Mouse (Mus musculus): Measurements from ENCODE around the gene Lgi1.
A peak's percentile ranks its signal among the peaks of the same experiment; 100 is the strongest.

The Lgi1 gene

DNA sequence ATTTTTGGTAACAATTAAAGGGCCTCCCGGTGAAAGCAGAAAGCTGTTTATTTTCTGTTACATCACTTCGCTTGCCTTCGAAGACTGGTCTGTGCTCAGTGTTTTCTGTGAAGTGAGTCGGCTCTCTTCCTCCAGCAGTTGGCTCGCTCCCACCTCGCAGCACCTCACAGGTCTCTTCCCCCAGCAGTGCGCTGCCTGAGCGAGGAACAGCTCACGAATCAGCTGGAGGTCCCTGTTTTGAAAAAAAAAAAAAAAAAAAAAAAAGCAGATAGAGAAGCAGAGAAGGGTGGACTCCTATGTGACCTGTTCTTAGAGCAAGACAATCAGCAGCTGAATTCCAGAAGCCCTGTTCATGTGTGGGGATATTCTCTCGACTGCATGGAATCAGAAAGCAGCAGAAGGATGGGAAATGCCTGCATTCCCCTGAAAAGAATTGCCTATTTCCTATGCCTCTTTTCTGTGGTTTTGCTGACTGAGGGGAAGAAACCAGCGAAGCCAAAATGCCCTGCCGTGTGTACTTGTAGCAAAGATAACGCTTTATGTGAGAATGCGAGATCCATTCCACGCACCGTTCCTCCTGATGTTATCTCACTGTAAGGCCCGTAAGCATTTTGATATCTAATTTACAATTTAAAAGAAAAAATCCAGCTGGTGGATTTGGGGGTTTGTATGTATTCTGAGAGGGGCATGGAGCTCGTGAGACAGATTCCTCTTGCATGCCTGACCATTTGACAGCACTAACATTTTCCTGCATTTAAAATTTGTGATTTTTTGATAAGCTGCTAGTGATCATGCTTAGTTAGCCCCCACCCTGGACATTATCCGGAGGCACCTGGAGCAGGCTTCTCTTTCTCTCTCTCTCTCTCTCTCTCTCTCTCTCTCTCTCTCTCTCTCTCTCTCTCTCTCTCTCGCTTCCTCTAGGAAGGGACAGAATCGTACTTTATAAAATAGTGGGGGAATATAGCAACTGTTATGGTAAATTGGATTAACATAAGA is at the start of gene Lgi1:
Lgi1 (plus strand) TSS at position 32 of the 996 bp plus-strand sequence.
- peak; percentile 76 for DNase-seq

DNA sequence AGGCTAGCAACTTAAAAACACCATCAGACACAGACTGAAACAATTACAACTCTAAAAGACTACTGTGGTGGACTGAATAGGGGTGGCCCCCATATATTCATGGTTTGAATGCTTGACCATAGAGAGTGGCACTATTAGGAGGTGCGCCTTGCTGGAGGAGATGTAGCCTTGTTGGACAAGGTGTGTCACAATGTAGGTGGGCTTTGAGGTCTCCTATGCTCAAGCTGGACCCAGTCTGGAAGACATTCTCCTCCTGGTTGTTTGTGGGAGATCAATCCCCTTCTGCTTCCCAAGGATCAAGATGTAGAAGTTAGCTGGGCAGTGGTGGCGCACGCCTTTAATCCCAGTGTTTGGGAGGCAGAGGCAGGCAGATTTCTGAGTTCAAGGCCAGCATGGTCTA is 46.6 kb upstream of the Lgi1 start:
- no peak for DNase-seq

DNA sequence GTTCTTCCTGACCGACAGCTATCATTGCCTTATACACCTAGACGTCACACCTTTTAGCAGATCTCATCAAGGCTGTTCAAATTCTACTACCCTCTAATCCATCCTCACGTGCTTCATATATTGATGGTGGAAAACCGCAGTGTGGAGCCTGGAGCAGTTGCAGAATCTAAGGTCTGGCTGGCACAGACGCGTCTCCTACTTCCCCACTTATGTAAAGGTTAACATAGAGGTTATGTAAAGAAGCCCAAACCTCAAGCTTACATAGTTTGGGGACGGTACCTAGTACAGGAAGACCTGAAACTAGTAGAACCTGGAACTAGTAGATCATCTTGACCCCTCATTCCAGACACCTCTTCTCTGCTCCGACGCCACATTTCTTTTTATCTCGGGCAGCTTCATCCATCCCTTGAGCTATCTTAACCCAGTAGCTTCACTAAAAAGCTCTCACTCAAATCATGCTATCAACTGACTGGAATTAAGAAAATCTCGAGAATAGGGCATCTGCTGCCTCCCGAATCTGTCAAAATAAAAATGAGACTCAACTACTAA is 40.9 kb upstream of the Lgi1 start:
- DNase-seq: no peak

DNA sequence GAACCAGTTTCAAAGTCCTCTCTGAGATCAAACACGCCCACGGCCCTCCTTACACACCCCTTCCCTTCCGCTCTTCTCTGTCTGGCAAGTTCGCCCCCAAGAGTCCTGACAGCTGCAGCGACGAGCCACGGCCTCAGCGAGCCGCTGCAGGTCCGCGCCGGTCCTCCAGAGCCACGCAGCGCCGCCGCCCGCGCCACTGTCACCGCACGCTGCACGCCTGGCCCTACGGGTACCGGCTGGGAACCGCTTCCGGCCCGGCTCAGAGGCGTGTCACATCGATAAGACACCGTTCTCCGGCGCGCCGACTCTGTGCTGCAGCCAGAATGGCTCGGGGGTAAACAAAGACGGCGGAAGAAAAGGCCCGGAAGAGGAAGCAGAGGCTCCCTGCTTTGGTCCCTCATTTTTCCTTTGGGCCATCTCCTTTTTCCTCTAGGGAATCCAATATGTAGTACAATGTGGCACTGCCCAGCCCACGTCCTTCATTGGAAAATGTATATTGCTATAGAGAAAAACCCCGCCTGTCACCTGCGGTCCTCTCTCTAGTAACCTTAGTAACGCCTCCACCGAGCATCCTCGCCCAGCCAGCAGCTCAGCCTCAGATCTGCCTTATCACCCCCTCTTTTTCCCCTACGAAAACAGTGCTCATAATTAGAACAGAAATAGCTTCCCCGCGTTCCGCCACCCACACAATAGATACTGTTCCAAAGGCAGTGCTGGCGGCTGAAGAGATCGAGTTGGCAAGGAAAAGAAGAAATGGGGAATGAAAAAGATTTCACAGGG is 40.2 kb upstream of the Lgi1 start, which contains the start of gene Fra10ac1:
Fra10ac1 (minus strand) TSS at position 252 of the 780 bp plus-strand sequence.
- DNase-seq: peak; percentile 96

DNA sequence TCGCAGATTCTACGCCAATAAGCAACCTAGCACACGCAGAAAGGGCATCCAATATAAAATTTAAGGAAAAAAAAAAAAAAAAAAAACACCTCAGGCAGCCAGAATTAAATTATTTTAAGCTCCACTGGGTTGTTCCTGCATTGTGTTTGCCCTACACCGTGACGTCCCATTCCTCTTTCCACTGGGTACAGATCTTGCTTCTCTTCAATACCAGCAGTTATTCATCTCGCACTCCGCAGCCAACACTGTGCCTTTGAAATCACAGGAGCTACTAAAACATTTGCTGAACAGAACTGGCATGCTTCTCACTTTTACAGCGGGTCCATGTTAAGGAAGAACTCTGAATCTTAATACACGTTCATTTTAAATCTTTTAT is 39.7 kb upstream of the Lgi1 start:
- DNase-seq: peak; percentile 64

DNA sequence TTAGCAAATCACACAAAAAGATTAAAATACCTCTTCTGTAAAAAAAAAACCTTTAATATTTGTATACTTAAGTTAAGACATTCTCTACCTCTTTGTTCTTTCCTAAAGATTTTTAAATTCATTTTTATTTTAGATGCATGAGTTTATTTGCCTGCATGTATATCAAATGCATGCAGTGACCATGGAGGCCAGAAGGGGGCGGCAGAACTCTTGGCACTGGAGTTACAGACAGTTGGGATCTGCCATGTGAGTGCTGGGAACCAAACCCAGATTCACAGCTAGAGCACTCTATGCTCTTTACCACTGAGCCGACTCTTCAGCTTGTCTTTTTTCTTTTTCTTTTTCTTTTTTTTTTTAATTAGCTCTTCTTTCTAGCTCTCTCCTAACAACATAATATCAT is 35.6 kb upstream of the Lgi1 start:
- no peak for DNase-seq

DNA sequence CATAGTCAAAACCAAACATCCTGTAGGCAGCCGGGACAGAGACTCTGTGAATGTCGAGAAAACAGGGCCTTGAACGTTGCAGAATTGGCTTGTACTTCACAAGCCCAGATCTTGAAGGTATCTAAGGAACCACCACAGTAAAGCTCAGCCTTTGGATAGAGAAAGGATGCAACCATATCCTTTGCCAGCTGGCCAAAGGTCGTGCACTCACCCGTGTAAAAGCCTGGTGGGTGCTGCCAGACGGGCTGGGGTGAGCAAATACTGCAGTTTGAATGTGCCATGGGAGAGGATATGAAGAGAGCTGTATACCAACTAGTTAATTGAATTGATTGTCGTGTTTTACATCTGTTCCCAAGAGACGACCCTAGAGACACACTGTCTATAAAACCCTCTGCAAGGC is 32.2 kb upstream of the Lgi1 start:
- no peak for DNase-seq

DNA sequence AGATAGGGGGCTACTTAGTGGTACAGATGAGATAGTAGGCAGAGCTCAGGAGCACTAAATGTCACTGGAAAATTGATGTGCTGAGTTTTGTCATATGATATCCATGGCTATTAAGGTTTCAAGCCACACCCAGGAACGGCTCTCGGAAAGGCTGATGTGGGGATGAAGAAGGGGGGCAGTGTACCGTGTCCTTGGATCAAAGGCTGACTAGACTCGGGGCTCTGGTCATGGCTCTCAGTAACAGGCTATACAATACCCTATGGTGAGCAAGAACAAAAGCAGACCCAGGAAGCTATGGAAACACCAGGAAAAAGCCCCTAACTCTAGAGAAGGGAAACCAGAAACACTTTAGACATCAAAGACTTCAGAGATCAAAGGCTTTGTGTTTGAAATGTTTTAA is 31.8 kb upstream of the Lgi1 start:
- no peak for DNase-seq

DNA sequence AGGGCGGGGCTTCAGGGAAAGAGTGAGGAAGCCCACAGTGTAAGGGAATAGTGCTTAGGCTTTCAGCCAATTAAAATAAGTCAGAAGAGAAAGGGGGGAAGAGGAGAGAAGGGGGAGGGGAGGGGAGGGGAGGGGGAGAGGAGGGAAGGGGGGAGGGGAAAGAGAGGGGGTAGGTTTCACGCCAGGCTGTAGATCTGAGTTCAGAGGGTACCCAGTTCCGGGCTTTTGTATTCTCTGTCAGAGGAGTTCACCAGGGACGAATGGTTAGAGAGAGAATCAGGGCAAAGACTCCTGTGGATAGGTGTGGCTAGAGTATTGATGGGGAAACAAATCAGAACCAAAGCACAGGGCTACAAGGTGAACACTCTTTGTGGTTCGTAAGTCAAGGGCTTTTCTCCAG is 27.8 kb upstream of the Lgi1 start:
- no peak for DNase-seq

DNA sequence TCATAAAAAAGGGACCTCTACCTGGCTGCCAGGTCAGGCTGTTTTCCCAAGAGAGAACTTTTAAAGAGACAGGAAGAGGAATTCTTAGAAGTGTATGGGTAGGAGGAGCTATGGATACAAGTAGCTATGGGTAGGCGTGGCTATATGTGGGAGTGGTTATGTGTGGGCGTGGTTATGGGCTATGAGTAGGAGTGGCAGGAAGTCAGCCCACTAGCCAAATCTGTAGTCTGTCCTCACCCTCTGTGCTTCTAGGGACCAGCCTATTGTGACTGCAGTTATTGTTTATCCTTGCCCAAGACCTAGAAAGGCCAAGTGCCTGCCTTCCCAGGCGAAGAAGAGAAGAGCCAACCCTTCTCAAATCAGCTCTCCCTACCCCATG is 26.5 kb upstream of the Lgi1 start:
- DNase-seq: no peak

DNA sequence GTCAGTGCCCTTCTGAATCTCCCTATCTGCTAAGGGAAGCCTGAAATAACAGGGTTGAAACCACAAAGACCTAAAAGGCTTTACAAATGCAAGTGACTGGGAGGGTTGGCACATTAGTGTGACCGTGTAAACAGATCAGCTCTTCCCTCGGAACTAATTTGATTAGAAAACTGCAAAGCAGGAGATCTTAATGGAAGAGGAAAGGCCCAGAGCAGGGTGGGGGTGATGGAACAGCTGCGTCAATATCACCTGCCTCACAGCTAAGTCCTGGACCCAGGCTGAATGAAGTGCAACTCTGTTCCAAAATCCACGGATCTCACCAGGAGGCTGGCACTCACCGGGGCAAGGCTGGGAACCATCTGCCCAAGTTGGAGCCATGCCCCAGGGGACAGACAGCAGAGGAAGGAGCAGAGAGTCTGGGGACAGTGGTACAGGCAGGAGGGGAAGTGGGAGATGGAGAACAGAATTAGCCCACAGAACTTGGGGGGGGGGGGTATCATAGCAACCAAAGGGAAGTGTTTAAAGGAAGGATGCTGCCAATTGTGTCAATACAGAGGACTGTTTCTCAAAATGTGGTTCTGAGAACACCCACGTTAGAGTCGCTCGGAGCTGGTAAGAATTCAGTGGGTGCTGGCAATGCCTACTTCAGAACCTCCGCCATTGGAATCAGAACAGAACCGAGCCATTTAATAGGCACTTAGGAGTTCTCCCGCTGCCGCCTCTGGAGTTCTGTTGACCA is 26.0 kb upstream of the Lgi1 start:
- peak; percentile 85 for DNase-seq

DNA sequence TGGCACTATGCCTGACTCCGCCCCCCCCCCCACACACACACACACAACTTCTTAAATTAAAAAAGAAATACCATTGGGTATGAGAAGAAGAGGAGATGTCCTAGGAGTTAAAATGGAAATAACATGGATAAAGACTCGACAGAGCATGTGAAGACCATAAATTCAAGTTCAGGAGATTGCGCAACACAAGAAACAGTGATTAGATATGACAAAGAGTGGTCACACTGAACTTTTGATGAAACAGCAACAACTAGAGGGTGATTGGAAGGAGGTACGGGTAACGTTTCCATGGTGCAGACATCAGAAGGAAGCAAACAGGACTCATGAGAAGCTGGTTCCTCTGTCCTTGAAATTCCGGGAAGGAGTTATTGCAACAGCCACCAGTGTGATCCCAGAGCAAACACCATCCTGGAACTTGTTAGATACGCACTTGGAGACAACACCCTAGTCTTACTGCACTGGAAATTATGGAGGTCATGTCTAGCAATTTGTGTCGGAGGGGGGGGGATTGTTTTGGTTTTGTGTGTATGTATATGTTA is 22.0 kb upstream of the Lgi1 start:
- DNase-seq: no peak

DNA sequence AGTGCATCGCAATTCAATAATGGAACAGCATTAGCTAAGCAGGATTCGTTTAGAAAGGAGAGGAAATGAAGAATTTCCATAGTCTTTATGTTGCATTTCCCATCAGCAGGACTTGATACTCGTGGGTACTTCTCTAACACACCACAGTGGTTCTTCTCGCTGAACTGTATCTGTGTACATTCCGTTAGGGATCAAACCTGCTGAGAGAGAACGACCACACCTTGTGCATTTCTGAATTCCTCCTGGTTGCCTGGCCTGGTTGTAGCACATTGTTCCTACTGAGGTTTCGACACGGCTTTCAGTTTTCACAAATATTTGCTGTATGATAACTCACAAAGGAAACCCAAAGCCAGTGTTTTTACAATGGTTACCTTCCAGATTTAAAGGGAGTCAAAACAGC is 19.6 kb upstream of the Lgi1 start:
- DNase-seq: no peak

DNA sequence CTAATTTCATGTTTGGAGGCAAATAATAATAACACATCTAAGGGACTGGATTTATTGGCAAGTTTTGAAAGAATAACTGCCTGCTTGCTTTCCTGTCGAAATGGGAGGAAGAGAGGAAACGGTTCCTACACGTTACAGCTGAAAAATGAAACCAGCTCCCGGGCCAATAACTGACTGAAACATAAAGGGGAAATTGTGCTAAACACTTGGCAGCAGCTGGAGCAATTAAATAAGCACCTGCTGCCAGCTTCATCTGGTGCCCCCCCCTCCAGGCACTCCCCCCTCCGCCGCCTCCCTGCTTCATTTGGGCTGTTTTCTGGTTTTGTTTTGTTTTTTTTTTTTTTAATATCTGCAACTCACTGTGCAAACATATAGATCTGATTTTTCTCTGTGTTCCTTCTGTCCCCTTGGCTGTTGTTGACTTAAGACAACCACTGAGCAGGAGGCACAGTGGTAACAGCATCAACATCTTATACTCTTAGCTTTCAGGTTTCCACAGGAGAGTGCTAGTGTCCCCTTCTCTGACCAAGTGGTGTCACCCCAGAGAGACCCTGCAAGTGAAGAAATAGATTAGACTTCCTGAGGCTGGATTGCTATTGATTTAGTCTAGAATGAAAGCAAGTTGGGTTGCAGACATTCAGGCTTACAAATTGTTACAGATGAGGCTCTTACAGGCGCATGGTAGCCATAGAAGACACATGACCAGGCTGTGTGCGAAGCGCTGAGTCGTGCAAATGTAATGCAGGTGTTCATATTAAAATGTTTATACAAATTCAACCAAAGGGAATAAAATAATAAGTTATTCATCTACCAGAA is 18.8 kb upstream of the Lgi1 start:
- no peak for DNase-seq

DNA sequence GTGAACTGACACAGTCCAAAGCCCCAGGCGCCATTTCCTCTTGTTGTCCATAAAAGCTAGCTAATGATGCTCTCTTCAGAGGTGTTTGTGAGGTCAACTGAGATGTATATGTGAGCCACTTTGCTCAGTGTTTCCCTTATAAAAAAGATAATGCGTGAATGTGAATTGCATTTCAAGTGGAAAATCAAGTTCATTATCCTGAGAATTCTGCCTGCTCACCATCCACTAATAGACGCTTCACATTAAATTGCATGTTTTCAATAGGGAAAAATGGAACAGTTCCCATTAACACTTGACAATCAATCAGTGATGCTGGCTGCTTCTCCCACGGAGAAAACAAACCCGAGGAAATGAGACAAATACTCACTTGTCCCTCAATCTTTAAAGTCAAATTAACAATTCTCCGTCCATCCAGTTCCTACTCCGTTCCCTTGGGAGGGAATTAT is 18.1 kb upstream of the Lgi1 start:
- DNase-seq: no peak

DNA sequence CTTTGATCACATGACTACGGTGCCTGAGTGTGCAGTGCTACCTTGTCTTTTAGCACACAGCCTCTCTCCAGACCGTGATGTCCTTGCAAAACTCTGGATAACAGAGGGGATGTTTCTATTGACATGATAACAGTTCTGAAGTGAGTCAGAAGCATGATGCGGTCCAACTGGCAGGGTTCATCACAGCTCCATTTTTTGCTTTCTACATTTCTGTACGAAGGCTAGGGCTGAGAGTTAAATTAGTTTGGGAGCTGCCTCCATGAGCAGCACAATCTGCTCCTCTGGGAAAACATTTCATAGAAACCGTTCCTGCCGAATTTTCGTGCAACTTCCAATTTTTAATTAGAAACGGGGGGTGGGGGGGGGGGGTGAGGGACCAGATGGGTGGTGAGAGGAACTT is 14.7 kb upstream of the Lgi1 start:
- no peak for DNase-seq

DNA sequence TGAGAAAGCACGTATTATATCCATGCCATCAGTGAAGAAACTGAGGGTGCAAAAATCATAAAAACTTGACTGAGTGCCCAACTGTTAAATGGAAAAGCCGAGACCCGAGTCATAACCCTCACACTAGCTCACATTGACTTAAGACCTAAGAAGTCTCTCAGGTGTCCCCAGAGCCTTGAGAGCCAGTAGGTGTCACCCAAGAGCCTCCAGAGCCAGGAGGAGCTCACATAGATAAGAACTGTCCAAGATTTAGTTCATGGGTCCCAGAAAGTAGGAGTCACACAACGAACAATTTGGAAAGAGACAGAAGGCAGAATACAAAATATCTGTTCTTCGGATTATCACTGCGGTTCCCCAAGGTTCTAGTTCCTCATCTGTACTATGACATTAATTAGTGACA is 10.5 kb upstream of the Lgi1 start:
- DNase-seq: peak; percentile 63

DNA sequence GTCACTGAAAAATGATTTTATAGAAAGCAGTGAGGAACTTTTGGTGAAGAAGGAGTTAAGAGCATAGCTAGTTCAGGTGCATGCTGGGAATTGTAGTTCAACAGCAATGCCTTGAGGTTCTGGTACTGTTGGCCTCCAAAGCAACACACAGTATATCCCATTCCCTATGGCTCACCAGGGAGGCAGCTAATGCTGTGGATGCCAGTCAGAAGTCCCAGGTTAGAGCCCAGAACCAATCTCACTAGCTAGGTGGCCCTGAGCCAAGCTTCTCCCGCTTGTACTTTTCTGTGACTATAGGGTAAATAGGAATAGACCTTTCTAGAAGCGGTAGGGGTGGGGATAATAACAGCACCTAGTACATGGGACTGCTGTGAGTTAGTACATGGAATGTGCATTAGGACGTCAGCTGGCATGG is 5.7 kb upstream of the Lgi1 start:
- peak; percentile 62 for DNase-seq

DNA sequence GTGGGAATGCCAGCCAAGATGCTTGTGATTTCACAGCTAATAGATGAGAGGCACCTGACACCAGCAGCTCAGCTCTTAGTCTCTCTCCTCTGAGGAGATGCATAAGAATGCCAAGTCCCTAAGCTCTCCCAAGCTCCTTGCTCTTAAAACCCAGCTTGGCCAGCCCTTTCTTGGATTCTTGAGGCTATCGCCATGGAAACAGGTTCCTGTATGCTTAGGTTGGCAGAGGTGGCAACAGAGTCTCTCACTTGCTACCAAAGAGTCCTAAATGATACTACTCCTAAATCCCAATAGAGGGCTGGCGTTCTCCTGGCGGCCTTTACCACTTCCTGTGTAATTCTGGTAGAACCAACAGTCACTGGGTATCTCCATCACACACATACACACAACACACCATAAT is 4.9 kb upstream of the Lgi1 start:
- no peak for DNase-seq

DNA sequence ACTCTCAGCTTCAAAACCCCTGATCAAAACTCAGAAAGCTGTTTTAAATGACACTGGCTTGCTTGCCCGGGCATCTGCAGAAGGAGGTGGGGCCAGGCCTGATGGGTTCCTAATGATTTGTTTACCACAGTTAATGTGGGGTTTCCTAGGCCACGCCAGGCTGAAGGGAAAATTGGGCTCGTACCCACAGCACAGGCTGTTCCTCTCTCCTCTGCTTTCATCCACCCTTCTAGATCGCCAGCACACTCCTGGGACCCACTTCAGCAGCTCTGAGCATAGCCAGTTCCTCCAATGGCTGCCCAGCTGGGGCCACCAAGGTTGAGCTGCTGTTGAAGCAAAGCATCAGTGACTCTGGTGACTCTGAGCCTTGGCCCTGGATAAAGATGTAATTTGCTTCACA is 4.0 kb upstream of the Lgi1 start:
- peak; percentile 56 for DNase-seq

DNA sequence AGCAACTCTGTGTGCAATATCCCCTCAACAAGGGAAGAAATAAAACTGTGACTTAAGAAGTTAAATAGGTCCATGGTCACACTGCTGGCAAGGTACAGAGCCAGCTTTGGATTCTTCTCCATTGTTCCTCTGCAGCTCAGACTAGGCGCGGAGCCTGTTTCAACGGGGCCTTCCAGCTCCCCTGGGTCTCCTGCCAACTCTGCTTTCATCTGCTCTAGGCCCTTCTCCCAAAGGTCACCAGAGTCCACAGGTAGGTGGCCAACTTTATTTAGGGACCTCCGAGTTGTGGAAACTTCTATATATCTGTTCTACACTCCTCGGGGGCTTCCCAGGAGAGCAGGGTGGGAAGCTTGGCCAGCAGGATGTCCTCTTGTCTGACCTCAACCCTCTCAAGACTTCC is 3.0 kb upstream of the Lgi1 start:
- no peak for DNase-seq

Data from right cerebral cortex, adult 18-20 months (tissue).